In the genomic region with DNA sequence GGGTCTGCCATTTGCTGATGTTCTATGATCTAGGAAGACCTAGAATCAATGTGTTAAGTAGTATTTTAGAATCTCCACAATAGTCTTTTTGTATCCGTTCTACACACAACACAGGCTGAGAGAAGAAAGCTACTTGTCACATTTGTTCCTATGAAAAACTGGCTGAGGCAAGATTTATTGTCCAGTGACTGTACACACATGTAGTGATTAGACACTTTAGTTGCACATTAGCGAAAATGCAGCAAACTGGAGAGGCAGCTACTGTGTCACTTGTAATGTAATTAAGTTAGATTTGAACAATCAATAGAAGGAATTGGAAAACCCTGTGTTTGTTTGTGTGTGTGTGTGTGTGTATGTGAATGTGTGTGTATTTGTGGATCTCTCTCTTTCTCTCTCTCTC, we compare ENCODE assay signal across 15 mouse cellular contexts. TPM values are rescaled to one million over a fixed set of nuclear protein-coding genes. Genes with fewer than 3 reads are reported as not detected.
"Had no signal": no experiment of that assay in that cellular context is flagged by ENCODE, and none has a peak within 500 bp of the region (broad histone marks: within the 10 kb centered on the region; RNA-seq: fewer than 3 reads in every experiment).

No protein-coding gene starts in this region.

- H3K4me2 ChIP-seq: midbrain, embryonic 12.5 days; midbrain, embryonic 15.5 days; neural tube, embryonic 12.5 days; stomach, embryonic 15.5 days had no signal

- H3K4me1 ChIP-seq: midbrain, embryonic 12.5 days; neural tube, embryonic 12.5 days had no signal

- H3K27me3 ChIP-seq: midbrain, embryonic 12.5 days; midbrain, embryonic 15.5 days; neural tube, embryonic 12.5 days; stomach, embryonic 15.5 days had no signal

- ATAC-seq: midbrain, embryonic 15.5 days had no signal

- H3K27ac ChIP-seq: liver, embryonic 14.5 days; midbrain, embryonic 10.5 days; midbrain, embryonic 12.5 days; midbrain, embryonic 15.5 days; neural tube, embryonic 12.5 days; stomach, embryonic 15.5 days; stomach, postnatal 0 days had no signal

- DNase-seq: lung, adult 2 months; lung, postnatal 10 days; lung, postnatal 4 days; right cerebral cortex, postnatal 14 days; thymus, adult 2 months; thymus, postnatal 25 days; thymus, postnatal 4 days had no signal

- H3K9ac ChIP-seq: liver, embryonic 14.5 days; midbrain, embryonic 12.5 days; midbrain, embryonic 15.5 days; neural tube, embryonic 12.5 days; stomach, embryonic 15.5 days had no signal

- H3K4me3 ChIP-seq: midbrain, embryonic 10.5 days; midbrain, embryonic 12.5 days; midbrain, embryonic 15.5 days; neural tube, embryonic 12.5 days; stomach, embryonic 15.5 days had no signal

- H3K36me3 ChIP-seq: midbrain, embryonic 10.5 days; midbrain, embryonic 12.5 days; midbrain, embryonic 15.5 days; neural tube, embryonic 12.5 days; stomach, embryonic 15.5 days had no signal

- H3K9me3 ChIP-seq: midbrain, embryonic 10.5 days; midbrain, embryonic 12.5 days; midbrain, embryonic 15.5 days; neural tube, embryonic 12.5 days; stomach, embryonic 15.5 days had no signal

RNA-seq across cellular contexts. Expression of a gene that starts 8.6 kb away (rescaled TPM):
- total RNA-seq: megakaryocyte, adult 5-6 weeks had no signal
